Mouse (Mus musculus): Measurements from ENCODE around the gene 4833439L19Rik.

Gene 4833439L19Rik

GRCm38 (mm10) chr13:54581385-54581784 lies 16.1 kb upstream of the 4833439L19Rik start:
- no peak for DNase-seq

- peak; percentile 33 to 38 for DNase-seq
Observed at GRCm38 (mm10) chr13:54577652-54578507, 12.6 kb upstream of the 4833439L19Rik start.

DNA sequence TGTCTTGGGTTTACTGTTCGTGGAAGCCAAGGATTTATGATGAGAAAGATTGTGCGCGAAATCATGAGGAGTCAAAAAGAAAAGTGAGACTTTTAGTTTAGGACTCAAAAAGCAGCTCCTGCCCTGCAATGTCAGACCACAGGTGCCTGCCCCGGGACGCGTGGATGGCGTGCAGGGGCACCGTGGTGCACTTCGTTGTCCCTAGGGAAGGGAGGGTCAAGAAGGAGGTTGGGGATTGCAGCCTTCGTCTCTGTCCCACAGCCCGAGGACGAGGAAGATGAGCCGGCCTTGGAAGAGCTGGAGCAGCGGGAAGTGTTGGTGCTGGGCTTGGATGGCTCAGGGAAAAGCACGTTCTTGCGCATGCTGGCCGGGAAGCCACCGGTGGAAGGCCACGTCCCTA lies 10.3 kb upstream of the 4833439L19Rik start:
- no peak for DNase-seq

DNA sequence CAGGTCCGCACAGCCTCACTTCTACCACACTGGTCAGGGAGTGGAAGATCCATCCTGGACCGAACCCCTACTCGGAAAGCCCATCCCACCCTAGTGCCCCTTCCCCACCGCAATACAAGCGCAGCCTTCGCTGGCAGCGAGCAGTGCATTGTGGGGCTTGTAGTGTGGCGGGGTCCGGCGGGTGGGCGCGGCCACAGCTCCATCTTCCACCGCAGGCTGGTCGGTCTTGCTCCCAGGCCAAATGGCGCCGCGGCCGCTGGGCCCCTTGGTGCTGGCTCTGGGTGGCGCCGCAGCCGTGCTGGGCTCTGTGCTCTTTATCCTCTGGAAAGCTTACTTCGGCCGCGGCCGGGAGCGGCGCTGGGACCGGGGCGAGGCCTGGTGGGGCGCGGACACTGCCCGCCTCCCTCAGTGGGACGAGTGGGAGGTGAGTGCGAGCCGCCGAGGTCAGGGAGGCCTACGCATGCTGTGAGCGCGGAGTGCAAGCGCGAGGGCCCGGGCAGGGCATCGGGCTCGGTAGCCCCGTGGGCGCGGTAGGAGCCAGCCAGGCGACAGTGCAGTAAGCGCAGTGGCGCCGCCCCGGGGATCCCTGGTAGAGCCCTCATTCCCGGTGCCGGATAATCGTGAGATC lies 9.7 kb upstream of the 4833439L19Rik start, which contains the start of gene Arl10:
TSS of gene Arl10 (plus strand) at position 162 of the 628 bp plus-strand sequence.
- peak; percentile 85 to 88 for DNase-seq

- no peak for DNase-seq
Observed at GRCm38 (mm10) chr13:54572621-54573020, 7.4 kb upstream of the 4833439L19Rik start.

DNA sequence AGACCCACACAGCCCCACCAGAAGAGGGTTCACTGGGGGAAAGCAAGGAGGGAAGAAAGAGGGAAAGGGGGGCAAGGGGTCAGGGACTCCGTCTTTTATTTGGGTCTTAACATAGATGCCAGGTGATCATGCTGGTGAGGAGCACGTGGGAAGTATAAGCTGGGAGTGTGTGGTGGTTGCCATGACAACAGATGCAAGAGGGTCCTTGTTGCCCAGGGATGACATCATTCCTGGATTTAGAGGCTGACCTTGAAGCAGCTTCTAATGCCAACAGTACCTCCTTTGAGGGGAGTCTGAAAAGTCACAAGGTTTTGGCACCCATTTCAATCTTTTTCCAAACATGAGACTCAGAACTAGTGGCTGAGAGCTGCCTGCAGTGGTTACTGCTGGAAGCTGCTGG lies 6.4 kb upstream of the 4833439L19Rik start:
- DNase-seq, result no peak

- no peak for DNase-seq
Observed at GRCm38 (mm10) chr13:54570736-54571135, 5.5 kb upstream of the 4833439L19Rik start.

- no peak for DNase-seq
Observed at GRCm38 (mm10) chr13:54569282-54569681, 4.0 kb upstream of the 4833439L19Rik start.

- DNase-seq, result no peak
Observed at GRCm38 (mm10) chr13:54568380-54568779, 3.1 kb upstream of the 4833439L19Rik start.

- DNase-seq, result peak; percentile 58 to 60
Observed at GRCm38 (mm10) chr13:54565594-54566345, 535 bp upstream of the 4833439L19Rik start.

- no peak for DNase-seq
Observed at GRCm38 (mm10) chr13:54564232-54565200, 719 bp downstream of the 4833439L19Rik start.

GRCm38 (mm10) chr13:54562562-54562961 lies 2.7 kb downstream of the 4833439L19Rik start:
- DNase-seq, result peak in 1 of 2 experiments; percentile 29

DNA sequence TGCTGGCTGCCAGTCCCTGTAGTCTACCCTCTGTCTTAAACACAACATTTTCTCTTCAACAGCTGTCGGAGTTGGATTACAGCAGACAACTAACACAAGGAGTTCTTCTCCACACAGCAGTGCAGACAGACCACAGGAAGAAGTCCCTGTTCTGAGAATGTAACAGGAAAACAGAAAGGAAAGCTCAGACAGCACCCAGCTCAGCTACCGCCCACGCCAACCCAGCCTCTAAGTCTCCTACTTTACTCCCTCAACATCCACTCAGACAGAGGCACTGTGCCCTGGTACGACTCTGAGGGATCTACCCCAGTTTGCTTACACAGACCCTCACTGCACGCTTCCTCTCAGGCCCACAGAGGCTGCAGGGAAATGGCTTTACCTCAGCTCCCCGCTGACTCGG lies 4.6 kb downstream of the 4833439L19Rik start:
- no peak for DNase-seq

- no peak for DNase-seq
Observed at GRCm38 (mm10) chr13:54559656-54560055, 5.6 kb downstream of the 4833439L19Rik start.

DNA sequence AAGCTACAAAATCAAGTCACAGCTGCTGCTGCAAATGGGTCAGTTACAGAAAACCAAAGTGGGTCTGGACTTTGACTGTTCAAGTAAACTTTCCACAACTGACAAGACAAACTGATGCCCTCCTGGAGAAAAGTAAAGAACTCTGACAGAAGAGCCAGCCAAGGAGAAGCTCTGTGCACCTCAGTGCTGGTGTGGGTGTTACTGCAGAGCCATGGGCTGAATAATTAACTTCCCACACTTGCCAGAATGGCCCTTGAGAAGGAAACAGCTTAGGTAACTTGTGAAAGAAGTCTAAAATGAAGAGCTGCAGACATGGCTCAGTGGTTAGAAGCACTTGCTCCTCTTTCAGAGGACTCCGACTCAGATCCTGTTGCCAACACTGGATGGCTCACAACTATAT lies 7.6 kb downstream of the 4833439L19Rik start:
- no peak for DNase-seq

DNA sequence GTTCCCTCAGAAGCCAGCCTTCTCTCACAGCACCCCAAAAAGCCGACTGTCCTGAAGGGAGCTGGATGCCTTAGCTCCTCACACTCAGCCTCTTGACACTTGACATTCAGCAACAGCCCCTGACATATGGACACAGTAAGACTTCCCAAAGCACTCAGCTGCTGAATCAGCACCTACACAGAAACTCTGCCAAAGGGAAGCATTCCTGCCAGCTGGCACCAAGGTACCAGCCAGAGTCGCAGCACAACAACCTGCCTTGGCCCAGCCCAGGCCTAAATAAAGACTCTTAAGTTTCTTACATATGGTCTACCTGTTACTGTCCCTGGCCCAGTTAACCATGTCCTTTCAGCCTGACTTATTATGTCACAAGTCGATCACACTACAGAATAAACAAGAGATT lies 8.4 kb downstream of the 4833439L19Rik start:
- no peak for DNase-seq

GRCm38 (mm10) chr13:54556176-54556575 lies 9.1 kb downstream of the 4833439L19Rik start:
- no peak for DNase-seq

DNA sequence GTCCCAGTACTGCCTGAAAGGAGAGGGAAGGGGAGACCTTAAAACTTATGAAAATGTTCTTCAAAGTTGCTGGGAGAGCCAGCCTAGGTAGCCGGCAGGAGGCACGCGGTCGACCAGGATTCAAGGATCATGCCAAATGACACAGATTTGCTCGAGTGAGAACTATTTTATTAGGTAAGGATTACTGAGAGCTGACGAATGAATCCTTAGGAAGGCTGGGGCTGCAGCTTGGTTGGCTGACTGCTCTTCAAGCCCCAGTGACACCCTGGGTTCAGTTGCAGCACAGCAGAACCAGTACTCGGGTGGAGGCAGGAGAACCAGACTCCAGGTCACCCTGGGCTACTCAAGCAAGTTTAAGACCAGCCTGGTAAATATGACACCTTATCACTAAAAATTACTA lies 17.2 kb downstream of the 4833439L19Rik start:
- no peak for DNase-seq

DNA sequence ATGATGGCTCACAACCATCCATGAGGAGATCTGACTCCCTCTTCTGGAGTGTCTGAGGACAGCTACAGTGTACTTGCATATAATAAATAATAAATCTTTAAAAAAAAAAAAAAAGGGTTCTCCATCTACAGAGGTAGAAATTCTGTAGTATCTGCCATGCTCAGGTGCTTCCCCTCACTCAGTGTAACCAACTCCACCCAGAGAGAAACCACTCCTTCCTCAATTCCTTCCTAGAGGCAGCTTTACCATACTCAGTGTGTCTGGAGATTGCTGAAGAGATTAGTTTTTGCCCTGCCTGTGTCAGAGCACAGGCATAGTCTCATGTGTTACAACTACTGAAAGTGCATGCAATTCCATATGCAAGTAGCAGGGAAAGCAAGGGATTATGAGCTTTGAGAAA lies 33.1 kb downstream of the 4833439L19Rik start:
- no peak for DNase-seq

GRCm38 (mm10) chr13:54527140-54527539 lies 38.1 kb downstream of the 4833439L19Rik start:
- no peak for DNase-seq

GRCm38 (mm10) chr13:54521181-54521580 lies 44.1 kb downstream of the 4833439L19Rik start:
- no peak for DNase-seq

- DNase-seq, result peak in 1 of 2 experiments; percentile 28
Observed at GRCm38 (mm10) chr13:54520221-54520620, 45.0 kb downstream of the 4833439L19Rik start.

Data from lung, postnatal 4 days (tissue).